Mouse (Mus musculus): ENCODE data around the gene Lifr. TPM values are rescaled to one million over a fixed set of nuclear protein-coding genes. Genes with fewer than 3 reads are reported as not detected.

Gene Lifr
- polyA plus RNA-seq, 1 experiment, result 14.8 TPM

DNA sequence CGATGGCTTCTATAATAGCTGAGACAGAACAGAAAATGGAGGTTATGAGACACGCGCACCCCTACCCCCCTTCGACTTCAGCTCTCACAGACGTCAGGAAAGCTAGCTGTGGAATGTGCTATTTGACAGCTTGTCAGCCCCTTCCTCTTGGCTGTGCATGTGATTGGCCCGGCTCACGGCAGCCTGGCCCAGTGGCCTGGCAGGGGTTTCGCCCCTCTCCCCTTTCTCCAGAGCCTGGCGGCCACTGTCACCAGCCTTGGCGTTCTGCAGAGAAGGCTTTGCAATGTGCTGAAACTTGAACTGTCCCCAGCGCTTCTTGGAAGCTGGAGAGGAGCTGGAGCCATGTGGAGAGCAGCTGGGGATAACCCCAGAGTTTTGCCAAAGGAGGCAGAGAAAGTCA is 132.4 kb downstream of the Lifr start:
- Histone ChIP-seq H3ac (ENCODE audit: control insufficient read depth, insufficient read length) (no peak overlapping the region), H3K36me3 (ENCODE audit: control insufficient read depth, insufficient read depth) (no peaks in the 10 kb centered on the region), H3K27me3 (ENCODE audit: control insufficient read depth, insufficient read depth, insufficient read length) (no peaks in the 10 kb centered on the region), H3K79me2 (ENCODE audit: control insufficient read depth, insufficient read depth) (no peaks in the 10 kb centered on the region), H3K4me2 (ENCODE audit: low read depth) (no peak overlapping the region), H3K4me3 (no peak overlapping the region)
- no peak for TF ChIP-seq TCF3 (IDR thresholded peaks at IDR 0.05; ENCODE audit: insufficient read length, low read depth)
- TF ChIP-seq MAX (IDR thresholded peaks at IDR 0.05; ENCODE audit: low read depth), result no peak
- TF ChIP-seq POLR2A (IDR thresholded peaks at IDR 0.05; ENCODE audit: insufficient read length, low read depth), result no peak
- no peak for TF ChIP-seq CEBPB (IDR thresholded peaks at IDR 0.05; ENCODE audit: insufficient read depth, poor library complexity, severe bottlenecking)
- TF ChIP-seq MYOD1 (IDR thresholded peaks at IDR 0.05; ENCODE audit: control insufficient read depth in 1 of 3, insufficient read length in 2 of 3, low read depth in 2 of 3), result no peak
- TF ChIP-seq TCF12 (IDR thresholded peaks at IDR 0.05; ENCODE audit: insufficient read depth, poor library complexity, severe bottlenecking), result no peak
- no peak for TF ChIP-seq USF1 (IDR thresholded peaks at IDR 0.05; ENCODE audit: low read depth)
- no peak for TF ChIP-seq E2F4 (IDR thresholded peaks at IDR 0.05; ENCODE audit: insufficient read depth)
- no peak for TF ChIP-seq MYOG (IDR thresholded peaks at IDR 0.05; ENCODE audit: control insufficient read depth in 1 of 3, insufficient read depth in 1 of 3, insufficient read length in 2 of 3, low read depth in 2 of 3)
- no peak for TF ChIP-seq REST (IDR thresholded peaks at IDR 0.05; ENCODE audit: insufficient read depth, insufficient read length)
- no peak for TF ChIP-seq POLR2AphosphoS2 (IDR thresholded peaks at IDR 0.05; ENCODE audit: insufficient read length, low read depth)
- no peak for TF ChIP-seq SRF (IDR thresholded peaks at IDR 0.05; ENCODE audit: control insufficient read depth, insufficient read length, low read depth)

DNA sequence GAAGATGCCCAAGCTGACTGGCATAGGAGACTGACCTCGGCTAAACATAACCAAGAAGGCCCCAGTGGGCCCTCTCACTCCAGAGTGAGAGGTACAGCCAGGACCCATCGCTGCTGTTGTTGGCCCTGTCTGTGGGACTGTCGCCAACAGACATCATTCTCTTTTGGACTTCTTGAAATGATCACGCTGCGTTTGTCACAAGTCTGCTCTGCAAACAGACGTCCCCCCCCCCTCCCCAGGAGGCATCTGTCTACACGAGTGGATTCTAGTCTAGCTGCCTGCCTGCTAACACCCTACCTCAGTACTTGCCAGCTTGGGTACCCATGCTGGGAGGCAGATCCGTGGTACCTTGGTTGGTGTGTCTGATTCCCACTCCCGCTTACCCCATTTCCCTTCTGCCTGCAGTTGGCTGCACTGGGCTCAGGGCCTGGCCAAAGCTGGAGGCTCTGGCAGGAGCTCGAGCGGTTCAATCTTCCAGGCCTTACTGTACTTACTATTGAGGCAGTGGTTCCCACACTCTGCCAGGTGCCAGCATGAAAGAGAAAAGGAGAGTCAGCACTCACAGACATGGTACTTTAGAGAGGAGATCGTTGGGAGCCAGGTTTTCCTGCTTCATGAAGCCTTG is 133.8 kb downstream of the Lifr start:
- Histone ChIP-seq H3K4me2 (ENCODE audit: low read depth) (no peak overlapping the region), H3K36me3 (ENCODE audit: control insufficient read depth, insufficient read depth) (no peaks in the 10 kb centered on the region), H3K4me3 (no peak overlapping the region), H3ac (ENCODE audit: control insufficient read depth, insufficient read length) (no peak overlapping the region), H3K27me3 (ENCODE audit: control insufficient read depth, insufficient read depth, insufficient read length) (no peaks in the 10 kb centered on the region), H3K79me2 (ENCODE audit: control insufficient read depth, insufficient read depth) (no peaks in the 10 kb centered on the region)
- TF ChIP-seq REST (IDR thresholded peaks at IDR 0.05; ENCODE audit: insufficient read depth, insufficient read length), result no peak
- TF ChIP-seq TCF12 (IDR thresholded peaks at IDR 0.05; ENCODE audit: insufficient read depth, poor library complexity, severe bottlenecking), result no peak
- TF ChIP-seq SRF (IDR thresholded peaks at IDR 0.05; ENCODE audit: control insufficient read depth, insufficient read length, low read depth), result no peak
- no peak for TF ChIP-seq TCF3 (IDR thresholded peaks at IDR 0.05; ENCODE audit: insufficient read length, low read depth)

DNA sequence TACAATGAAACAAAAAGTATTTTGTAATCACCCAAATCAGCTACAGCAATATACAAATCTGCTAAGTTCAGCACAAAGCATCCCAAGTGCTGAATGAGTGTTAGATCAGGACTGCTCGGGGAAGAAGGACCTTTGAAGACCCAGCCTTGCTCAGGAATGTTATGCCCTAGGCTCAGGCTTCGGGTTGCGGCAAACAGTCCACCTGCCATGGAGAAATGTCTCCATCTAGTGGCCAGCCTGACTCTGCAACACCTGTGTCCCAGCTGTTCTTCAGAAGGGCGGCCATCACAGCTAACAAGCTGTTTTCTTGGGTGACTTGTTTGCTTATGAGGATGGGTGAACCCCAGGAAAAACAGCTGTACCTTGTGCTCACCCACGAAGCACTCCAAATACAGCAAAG is 135.8 kb downstream of the Lifr start:
- Histone ChIP-seq H3ac (ENCODE audit: control insufficient read depth, insufficient read length) (no peak overlapping the region), H3K4me2 (ENCODE audit: low read depth) (no peak overlapping the region), H3K36me3 (ENCODE audit: control insufficient read depth, insufficient read depth) (no peaks in the 10 kb centered on the region), H3K27me3 (ENCODE audit: control insufficient read depth, insufficient read depth, insufficient read length) (no peaks in the 10 kb centered on the region), H3K4me3 (no peak overlapping the region), H3K79me2 (ENCODE audit: control insufficient read depth, insufficient read depth) (no peaks in the 10 kb centered on the region)
- TF ChIP-seq SRF (IDR thresholded peaks at IDR 0.05; ENCODE audit: control insufficient read depth, insufficient read length, low read depth), result no peak
- TF ChIP-seq MYOD1 (IDR thresholded peaks at IDR 0.05; ENCODE audit: control insufficient read depth in 1 of 3, insufficient read length in 2 of 3, low read depth in 2 of 3), result peak; percentile 65 to 93 (median 90)
- TF ChIP-seq USF1 (IDR thresholded peaks at IDR 0.05; ENCODE audit: low read depth), result no peak
- no peak for TF ChIP-seq POLR2A (IDR thresholded peaks at IDR 0.05; ENCODE audit: insufficient read length, low read depth)
- TF ChIP-seq E2F4 (IDR thresholded peaks at IDR 0.05; ENCODE audit: insufficient read depth), result peak; percentile 5
- peak; percentile 61 to 94 (median 77) for TF ChIP-seq MYOG (IDR thresholded peaks at IDR 0.05; ENCODE audit: control insufficient read depth in 1 of 3, insufficient read depth in 1 of 3, insufficient read length in 2 of 3, low read depth in 2 of 3)
- no peak for TF ChIP-seq POLR2AphosphoS2 (IDR thresholded peaks at IDR 0.05; ENCODE audit: insufficient read length, low read depth)
- TF ChIP-seq REST (IDR thresholded peaks at IDR 0.05; ENCODE audit: insufficient read depth, insufficient read length), result no peak
- no peak for TF ChIP-seq CEBPB (IDR thresholded peaks at IDR 0.05; ENCODE audit: insufficient read depth, poor library complexity, severe bottlenecking)
- TF ChIP-seq TCF12 (IDR thresholded peaks at IDR 0.05; ENCODE audit: insufficient read depth, poor library complexity, severe bottlenecking), result peak; percentile 44
- no peak for TF ChIP-seq MAX (IDR thresholded peaks at IDR 0.05; ENCODE audit: low read depth)
- peak; percentile 76 for TF ChIP-seq TCF3 (IDR thresholded peaks at IDR 0.05; ENCODE audit: insufficient read length, low read depth)

DNA sequence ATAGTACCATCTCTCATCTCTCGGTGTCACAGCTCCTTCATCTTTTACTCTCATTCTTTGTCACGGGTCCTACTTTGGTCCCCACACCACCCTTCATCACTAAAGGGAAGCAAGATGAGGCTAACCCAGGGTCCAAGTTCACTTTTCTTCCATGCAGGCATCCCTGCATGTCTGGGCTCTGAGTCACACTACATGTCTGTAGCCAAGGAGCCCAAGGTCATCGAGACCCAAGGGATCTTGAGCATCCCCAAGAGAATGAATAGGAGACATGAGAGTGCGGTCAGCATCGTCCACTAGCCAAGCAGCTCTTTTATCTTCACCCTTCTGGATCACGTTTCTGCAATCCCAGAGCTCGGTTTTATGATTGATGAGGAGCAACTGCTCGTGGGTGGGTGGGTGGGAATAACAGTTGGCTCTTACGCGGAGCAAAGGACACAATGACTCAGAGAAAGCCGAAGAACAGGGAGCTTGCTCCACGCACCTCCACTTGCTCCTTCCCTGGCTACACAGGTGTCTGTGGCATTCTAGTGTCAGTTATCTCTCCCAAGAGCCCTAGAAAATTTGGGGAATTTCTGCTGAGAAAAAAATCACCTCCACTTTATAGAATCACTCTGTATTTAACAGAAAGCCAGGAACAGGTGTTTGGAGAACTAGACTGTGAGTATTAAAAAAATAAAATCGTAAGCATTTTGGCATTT is 143.1 kb downstream of the Lifr start:
- H3K36me3 ChIP-seq (ENCODE audit: control insufficient read depth, insufficient read depth), result no peaks in the 10 kb centered on the region
- H3K79me2 ChIP-seq (ENCODE audit: control insufficient read depth, insufficient read depth), result no peaks in the 10 kb centered on the region
- TF ChIP-seq REST (IDR thresholded peaks at IDR 0.05; ENCODE audit: insufficient read depth, insufficient read length), result no peak
- no peak for TF ChIP-seq MAX (IDR thresholded peaks at IDR 0.05; ENCODE audit: low read depth)
- peak in 2 of 3 experiments; percentile 76 to 87 for TF ChIP-seq MYOD1 (IDR thresholded peaks at IDR 0.05; ENCODE audit: control insufficient read depth in 1 of 3, insufficient read length in 2 of 3, low read depth in 2 of 3)
- peak in 1 of 3 experiments; percentile 65 for TF ChIP-seq MYOG (IDR thresholded peaks at IDR 0.05; ENCODE audit: control insufficient read depth in 1 of 3, insufficient read depth in 1 of 3, insufficient read length in 2 of 3, low read depth in 2 of 3)
- peak; percentile 5 for TF ChIP-seq TCF12 (IDR thresholded peaks at IDR 0.05; ENCODE audit: insufficient read depth, poor library complexity, severe bottlenecking)
- no peaks in the 10 kb centered on the region for H3K27me3 ChIP-seq (ENCODE audit: control insufficient read depth, insufficient read depth, insufficient read length)
- no peak overlapping the region for H3ac ChIP-seq (ENCODE audit: control insufficient read depth, insufficient read length)
- H3K4me3 ChIP-seq, result no peak overlapping the region
- peak overlapping the region; percentile 65 for H3K4me2 ChIP-seq (ENCODE audit: low read depth)

DNA sequence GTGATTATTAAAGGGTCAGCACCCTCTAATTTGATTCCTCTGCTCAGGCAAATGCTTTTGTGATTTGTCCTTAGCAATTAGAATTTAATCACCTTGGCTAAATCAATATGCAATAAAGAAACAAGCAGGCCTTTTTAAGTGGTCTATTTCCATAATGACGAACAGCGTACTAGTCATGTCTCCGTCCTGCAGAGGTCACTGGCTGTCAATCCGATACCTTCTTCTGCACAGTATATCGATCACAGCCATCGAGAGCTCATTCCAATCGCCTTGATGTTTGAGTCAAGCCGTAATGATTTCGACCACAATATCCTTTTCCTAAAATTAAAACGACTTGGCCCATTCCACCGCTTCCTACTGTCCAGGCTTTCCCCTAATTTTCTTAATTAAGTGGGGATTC is 149.5 kb downstream of the Lifr start:
- TF ChIP-seq REST (IDR thresholded peaks at IDR 0.05; ENCODE audit: insufficient read depth, insufficient read length) (no peak), TCF3 (IDR thresholded peaks at IDR 0.05; ENCODE audit: insufficient read length, low read depth) (no peak), MAX (IDR thresholded peaks at IDR 0.05; ENCODE audit: low read depth) (no peak), POLR2A (IDR thresholded peaks at IDR 0.05; ENCODE audit: insufficient read length, low read depth) (no peak), TCF12 (IDR thresholded peaks at IDR 0.05; ENCODE audit: insufficient read depth, poor library complexity, severe bottlenecking) (no peak), MYOD1 (IDR thresholded peaks at IDR 0.05; ENCODE audit: control insufficient read depth in 1 of 3, insufficient read length in 2 of 3, low read depth in 2 of 3) (no peak), E2F4 (IDR thresholded peaks at IDR 0.05; ENCODE audit: insufficient read depth) (no peak)
- no peaks in the 10 kb centered on the region for H3K27me3 ChIP-seq (ENCODE audit: control insufficient read depth, insufficient read depth, insufficient read length)
- no peak overlapping the region for H3K4me2 ChIP-seq (ENCODE audit: low read depth)
- no peak overlapping the region for H3ac ChIP-seq (ENCODE audit: control insufficient read depth, insufficient read length)
- H3K79me2 ChIP-seq (ENCODE audit: control insufficient read depth, insufficient read depth), result no peaks in the 10 kb centered on the region
- H3K4me3 ChIP-seq, result no peak overlapping the region
- H3K36me3 ChIP-seq (ENCODE audit: control insufficient read depth, insufficient read depth), result no peaks in the 10 kb centered on the region

Measured in myocyte (in vitro differentiated cells).